Mouse (Mus musculus) forebrain, embryonic 11.5 days (tissue): ENCODE measurements at regions not wholly inside any gene's neighbourhood (a gene's known extent, or its start where the extent isn't known, plus 50 kb on each side); places are given as distances from the start of the nearest gene placed in this dataset.

ENCODE experiments used
- ATAC-seq: fragments of 200-750 bp; cut with Nextera tagmentation; replicated peaks from 2 replicates; pipeline ENCODE4 v1.8.0; 2017; ENCODE audit warnings: moderate TSS enrichment; ENCODE audit not compliant: low FRiP score
- DNase-seq: peaks from one replicate; pipeline ENCODE4 v3.0.0-alpha.2; 2017; ENCODE audit warnings: low spot score
- H3K27ac ChIP-seq: fragments of 300-500 bp; sonication (generic); 2 replicates; pipeline ENCODE4 v1.5.1; 2014; ENCODE audit warnings: low read depth, low read length
- H3K27me3 ChIP-seq: fragments of 300-500 bp; sonication (generic); 2 replicates; pipeline ENCODE4 v1.6.1; 2014; ENCODE audit warnings: mild to moderate bottlenecking, low read length, mixed read lengths; ENCODE audit not compliant: control insufficient read depth, insufficient read depth
- H3K36me3 ChIP-seq: fragments of 300-500 bp; sonication (generic); 2 replicates; pipeline ENCODE4 v1.6.1; 2014; ENCODE audit warnings: mild to moderate bottlenecking, low read length, moderate library complexity, mixed read lengths; ENCODE audit not compliant: control insufficient read depth, insufficient read depth
- H3K4me1 ChIP-seq: fragments of 300-500 bp; sonication (generic); replicated peaks from 2 replicates; pipeline ENCODE4 v1.6.1; 2014; ENCODE audit warnings: low read length, mixed read lengths; ENCODE audit not compliant: control insufficient read depth, insufficient read depth
- H3K4me2 ChIP-seq: fragments of 300-500 bp; sonication (generic); 2 replicates; pipeline ENCODE4 v1.6.1; 2014; ENCODE audit warnings: low read depth, mild to moderate bottlenecking, low read length, moderate library complexity, mixed read lengths; ENCODE audit not compliant: severe bottlenecking
- H3K4me3 ChIP-seq: fragments of 300-500 bp; sonication (generic); 2 replicates; pipeline ENCODE4 v1.5.1; 2014; ENCODE audit warnings: low read depth, low read length
- H3K9ac ChIP-seq: fragments of 300-500 bp; sonication (generic); 2 replicates; pipeline ENCODE4 v1.6.1; 2014; ENCODE audit warnings: low read length
- H3K9me3 ChIP-seq: fragments of 300-500 bp; sonication (generic); 2 replicates; pipeline ENCODE4 v1.6.1; 2016; ENCODE audit warnings: low read length, mixed read lengths; ENCODE audit not compliant: control insufficient read depth
- WGBS: fragments of 180-500 bp; shearing (Covaris S2); extraction: QIAGEN DNeasy Blood & Tissue Kit; methylation state at CpG from one replicate; pipeline ENCODE4 v1.1.7; 2014; 5-methylcytosine and 5-hydroxymethylcytosine counted together

DNA sequence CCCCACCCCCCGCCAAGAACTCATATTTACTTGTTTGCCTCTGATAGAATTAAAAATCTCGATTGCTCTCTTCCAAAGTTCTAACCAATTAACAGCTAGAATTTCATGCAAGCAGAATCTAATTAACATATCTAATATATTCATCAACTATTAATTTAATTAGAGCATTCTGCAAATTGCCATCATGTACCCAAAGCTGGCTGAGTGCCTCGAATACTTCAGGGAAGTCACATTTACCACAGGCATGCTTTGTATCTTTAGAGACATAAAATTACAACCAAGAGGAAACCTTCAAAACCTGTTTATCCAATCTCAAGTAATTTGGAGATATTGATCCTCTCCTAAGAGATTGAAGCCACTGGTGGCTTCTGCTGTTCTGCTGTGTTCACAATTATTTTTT is 401.6 kb upstream of the Nmur2 start:
- Histone ChIP-seq H3K4me3 (no peak overlapping the region), H3K27me3 (no peaks in the 10 kb centered on the region), H3K4me2 (no peak overlapping the region), H3K36me3 (no peaks in the 10 kb centered on the region), H3K9ac (no peak overlapping the region), H3K27ac (no peak overlapping the region), H3K4me1 (no peaks in the 10 kb centered on the region), H3K9me3 (no peaks in the 10 kb centered on the region)
- ATAC-seq = no peak
- no peak for DNase-seq
- WGBS = 83% methylated on average over 3 of the region's 3 CpGs

DNA sequence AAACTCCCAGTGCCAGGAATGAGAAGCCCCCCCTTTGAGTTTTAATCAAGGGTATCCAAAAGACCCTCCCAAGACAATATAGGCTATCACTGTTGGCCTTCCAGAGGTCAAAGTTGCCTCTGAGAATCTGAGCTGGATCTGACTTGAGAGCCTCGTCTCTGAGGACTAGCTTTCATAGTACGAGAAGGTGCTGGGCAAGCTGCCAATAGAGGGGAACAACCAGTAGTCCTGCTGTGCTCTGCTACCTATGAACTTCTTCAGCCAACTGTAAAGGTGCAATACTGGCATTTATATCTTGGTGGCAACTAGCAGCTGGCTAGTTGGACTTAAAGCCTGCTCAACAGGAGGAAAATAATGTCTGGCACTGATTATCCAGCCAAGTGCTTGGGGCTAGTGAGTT is 400.3 kb upstream of the Nmur2 start:
- Histone ChIP-seq H3K27ac (no peak overlapping the region), H3K4me1 (no peaks in the 10 kb centered on the region), H3K4me3 (no peak overlapping the region), H3K27me3 (no peaks in the 10 kb centered on the region), H3K9ac (no peak overlapping the region), H3K36me3 (no peaks in the 10 kb centered on the region), H3K4me2 (no peak overlapping the region), H3K9me3 (no peaks in the 10 kb centered on the region)
- 46% methylated on average over 2 of the region's 2 CpGs for WGBS
- ATAC-seq (no peak), DNase-seq (no peak)

DNA sequence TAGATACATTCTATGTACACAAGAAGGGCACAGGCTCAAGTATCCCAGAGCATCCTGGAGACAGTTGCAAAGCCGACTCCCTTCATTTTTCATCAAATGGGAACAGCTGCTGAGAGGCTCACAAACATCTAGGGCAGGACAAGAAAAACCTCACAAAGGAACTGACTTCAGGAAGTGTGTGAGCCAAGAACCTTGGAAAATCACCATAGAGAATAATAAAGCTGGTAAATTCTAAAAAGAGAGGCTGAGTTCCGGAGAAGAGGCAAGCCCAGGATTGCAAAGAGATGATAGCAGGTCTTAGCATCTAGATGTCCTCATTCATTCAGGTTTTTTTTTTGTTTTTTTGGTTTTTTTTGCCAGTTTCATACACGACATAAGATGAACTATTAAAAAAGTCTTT is 390.3 kb upstream of the Nmur2 start:
- H3K27me3 ChIP-seq = no peaks in the 10 kb centered on the region
- no peaks in the 10 kb centered on the region for H3K36me3 ChIP-seq
- H3K27ac ChIP-seq = no peak overlapping the region
- DNase-seq = no peak
- H3K9ac ChIP-seq = no peak overlapping the region
- no peaks in the 10 kb centered on the region for H3K4me1 ChIP-seq
- no peak overlapping the region for H3K4me2 ChIP-seq
- H3K9me3 ChIP-seq = no peaks in the 10 kb centered on the region
- H3K4me3 ChIP-seq = no peak overlapping the region
- WGBS = 89% methylated on average over 3 of the region's 3 CpGs
- ATAC-seq = no peak

DNA sequence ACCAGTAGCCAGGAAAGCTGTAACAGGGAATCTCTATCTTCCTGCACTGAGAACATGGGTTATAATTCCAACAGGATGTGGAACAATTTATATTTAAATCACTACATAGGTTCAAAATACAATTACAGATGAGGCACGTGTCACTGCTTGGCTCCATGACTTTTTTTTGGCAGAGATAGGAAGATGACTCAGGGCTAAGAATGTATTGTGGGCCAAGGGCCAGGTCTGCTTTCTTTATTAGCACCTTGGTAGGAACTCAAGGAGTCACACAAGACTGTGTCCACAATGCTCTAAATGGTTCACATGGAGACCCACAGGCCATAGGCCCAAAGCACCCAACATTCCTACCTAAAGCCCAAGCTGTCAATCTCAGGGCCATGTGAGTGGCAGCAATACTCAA is 344.0 kb upstream of the Nmur2 start:
- Histone ChIP-seq H3K4me1 (no peaks in the 10 kb centered on the region), H3K4me2 (no peak overlapping the region), H3K9me3 (no peaks in the 10 kb centered on the region), H3K27me3 (no peaks in the 10 kb centered on the region), H3K36me3 (no peaks in the 10 kb centered on the region), H3K4me3 (no peak overlapping the region), H3K9ac (no peak overlapping the region), H3K27ac (no peak overlapping the region)
- WGBS = 72% methylated on average over 1 of the region's 1 CpGs
- ATAC-seq (no peak), DNase-seq (no peak)

DNA sequence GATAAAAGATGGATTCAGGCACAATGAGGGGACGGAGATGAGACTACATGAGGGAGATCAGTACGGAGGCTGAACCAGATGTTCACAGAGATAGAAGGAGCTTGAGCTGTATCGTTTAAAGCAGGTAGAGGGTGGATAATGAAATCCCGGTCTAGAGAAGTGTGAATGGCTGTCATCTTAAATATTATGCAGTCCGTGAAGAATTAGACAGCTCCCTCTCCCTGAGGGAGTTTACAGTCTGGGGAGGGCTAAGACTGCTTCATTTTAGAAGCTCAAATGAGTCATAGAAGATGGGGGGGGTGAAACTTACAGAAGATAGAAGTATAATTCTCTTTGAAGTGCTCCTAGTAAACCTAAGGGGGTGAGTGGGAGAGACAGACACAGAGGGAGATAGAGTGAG is 336.7 kb upstream of the Nmur2 start:
- no peaks in the 10 kb centered on the region for H3K36me3 ChIP-seq
- WGBS = 86% methylated on average over 5 of the region's 5 CpGs
- no peak overlapping the region for H3K4me2 ChIP-seq
- no peak overlapping the region for H3K27ac ChIP-seq
- no peaks in the 10 kb centered on the region for H3K4me1 ChIP-seq
- DNase-seq (no peak), ATAC-seq (no peak)
- no peak overlapping the region for H3K4me3 ChIP-seq
- H3K9me3 ChIP-seq = no peaks in the 10 kb centered on the region
- H3K27me3 ChIP-seq = no peaks in the 10 kb centered on the region
- H3K9ac ChIP-seq = no peak overlapping the region

DNA sequence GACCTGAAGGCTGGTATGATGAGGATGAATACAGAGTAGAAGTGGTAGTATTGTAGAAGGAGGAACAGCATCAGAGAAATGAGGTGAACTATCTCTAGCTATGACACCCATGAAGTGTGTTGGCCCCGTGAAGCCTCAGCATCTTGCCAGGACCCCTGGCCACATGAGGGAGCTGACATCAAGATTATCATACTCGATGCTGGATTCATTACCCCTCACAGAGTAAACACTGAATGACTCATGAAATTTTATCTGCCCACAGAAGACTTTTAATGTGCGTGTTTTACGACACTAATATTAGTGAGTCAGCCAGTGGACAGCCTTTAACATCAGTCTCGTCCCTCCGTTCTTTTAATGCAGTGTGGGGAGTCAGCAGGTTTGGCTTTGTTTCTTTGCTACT is 333.5 kb upstream of the Nmur2 start:
- H3K9me3 ChIP-seq = no peaks in the 10 kb centered on the region
- no peak overlapping the region for H3K27ac ChIP-seq
- no peaks in the 10 kb centered on the region for H3K4me1 ChIP-seq
- no peak overlapping the region for H3K4me3 ChIP-seq
- 77% methylated on average over 6 of the region's 6 CpGs for WGBS
- no peaks in the 10 kb centered on the region for H3K36me3 ChIP-seq
- no peaks in the 10 kb centered on the region for H3K27me3 ChIP-seq
- DNase-seq (no peak), ATAC-seq (no peak)
- H3K9ac ChIP-seq = no peak overlapping the region
- H3K4me2 ChIP-seq = no peak overlapping the region

DNA sequence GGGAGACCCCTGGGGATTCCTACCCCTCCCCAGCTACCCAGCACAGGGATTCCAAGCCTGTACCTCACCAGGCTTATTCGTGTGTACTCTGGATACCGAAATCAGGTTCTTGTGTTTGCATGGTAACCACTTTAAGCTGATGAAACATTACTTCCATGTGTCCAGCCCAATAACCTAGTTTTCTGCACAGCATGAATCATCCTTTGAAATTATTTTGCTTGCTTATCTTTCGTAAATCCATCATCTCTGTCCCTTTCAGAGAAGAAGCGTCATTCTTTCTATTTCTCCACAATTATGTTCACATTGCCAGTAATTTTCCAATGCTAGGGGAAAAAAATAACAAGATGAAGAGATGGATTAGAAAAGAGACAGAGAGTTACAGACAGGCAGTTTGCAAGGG is 332.8 kb upstream of the Nmur2 start:
- Histone ChIP-seq H3K4me3 (no peak overlapping the region), H3K27ac (no peak overlapping the region), H3K4me2 (no peak overlapping the region), H3K4me1 (no peaks in the 10 kb centered on the region), H3K27me3 (no peaks in the 10 kb centered on the region), H3K9me3 (no peaks in the 10 kb centered on the region), H3K36me3 (no peaks in the 10 kb centered on the region), H3K9ac (no peak overlapping the region)
- no peak for DNase-seq
- ATAC-seq = no peak
- WGBS = 81% methylated on average over 4 of the region's 4 CpGs

DNA sequence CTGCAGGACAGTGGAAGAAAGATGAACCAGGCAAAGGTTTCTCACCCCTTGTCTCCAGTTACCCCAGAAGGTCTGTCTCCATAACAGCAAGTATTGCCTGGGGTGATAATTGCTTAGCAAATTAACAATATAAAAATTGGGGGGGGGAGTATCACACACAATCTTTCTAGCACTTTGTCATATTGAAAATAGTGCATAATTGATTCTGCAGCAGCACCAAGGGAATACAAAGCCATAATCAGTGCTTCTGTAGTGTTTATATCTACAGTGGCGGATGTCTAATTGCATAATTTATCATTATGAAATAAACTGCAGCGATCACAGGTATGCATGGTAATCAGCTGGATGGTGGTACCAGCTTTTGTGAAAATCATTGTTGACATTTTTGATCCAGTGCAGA is 316.9 kb upstream of the Nmur2 start:
- Histone ChIP-seq H3K27me3 (no peaks in the 10 kb centered on the region), H3K27ac (no peak overlapping the region), H3K9ac (no peak overlapping the region), H3K4me3 (no peak overlapping the region), H3K4me1 (no peaks in the 10 kb centered on the region), H3K4me2 (no peak overlapping the region), H3K9me3 (no peaks in the 10 kb centered on the region), H3K36me3 (no peaks in the 10 kb centered on the region)
- 81% methylated on average over 2 of the region's 2 CpGs for WGBS
- no peak for DNase-seq
- no peak for ATAC-seq

DNA sequence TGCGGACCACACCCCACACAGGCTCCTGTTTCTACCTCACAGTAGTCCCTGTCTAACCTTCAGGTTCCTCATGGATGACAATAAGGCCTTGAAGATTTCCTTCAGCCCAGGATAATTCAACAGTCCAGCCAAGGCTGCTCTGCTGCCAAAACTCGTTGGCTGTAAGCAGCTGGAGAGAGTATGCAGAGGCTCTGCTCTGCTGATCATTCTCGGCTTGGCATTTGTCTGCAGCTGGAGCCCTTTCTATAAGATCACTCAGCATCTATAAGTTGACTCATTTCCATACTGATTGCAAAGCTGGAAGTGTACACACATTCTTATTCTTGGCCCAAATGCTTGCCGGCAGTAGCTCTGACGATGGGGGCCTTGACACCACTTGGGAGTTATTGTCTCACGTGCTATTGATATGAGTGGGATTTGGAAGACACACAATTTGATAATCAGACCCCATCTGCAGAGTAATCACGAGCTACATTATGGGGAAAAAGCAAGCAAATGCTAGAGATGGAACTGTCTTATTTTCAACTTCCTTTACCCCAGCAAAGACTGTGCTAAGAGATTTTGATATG is 311.1 kb upstream of the Nmur2 start:
- DNase-seq (no peak), ATAC-seq (no peak)
- H3K9me3 ChIP-seq = no peaks in the 10 kb centered on the region
- no peak overlapping the region for H3K9ac ChIP-seq
- no peaks in the 10 kb centered on the region for H3K36me3 ChIP-seq
- no peaks in the 10 kb centered on the region for H3K27me3 ChIP-seq
- H3K4me2 ChIP-seq = no peak overlapping the region
- no peaks in the 10 kb centered on the region for H3K4me1 ChIP-seq
- H3K4me3 ChIP-seq = no peak overlapping the region
- no peak overlapping the region for H3K27ac ChIP-seq
- 73% methylated on average over 7 of the region's 7 CpGs for WGBS
